Mouse (Mus musculus): Measurements from ENCODE around the gene Adrm1. TPM values are rescaled to one million over a fixed set of nuclear protein-coding genes. Genes with fewer than 3 reads are reported as not detected.

Adrm1 gene
- total and polyA plus RNA-seq, 3 experiments = 287 to 312 TPM; not detected in 1

DNA sequence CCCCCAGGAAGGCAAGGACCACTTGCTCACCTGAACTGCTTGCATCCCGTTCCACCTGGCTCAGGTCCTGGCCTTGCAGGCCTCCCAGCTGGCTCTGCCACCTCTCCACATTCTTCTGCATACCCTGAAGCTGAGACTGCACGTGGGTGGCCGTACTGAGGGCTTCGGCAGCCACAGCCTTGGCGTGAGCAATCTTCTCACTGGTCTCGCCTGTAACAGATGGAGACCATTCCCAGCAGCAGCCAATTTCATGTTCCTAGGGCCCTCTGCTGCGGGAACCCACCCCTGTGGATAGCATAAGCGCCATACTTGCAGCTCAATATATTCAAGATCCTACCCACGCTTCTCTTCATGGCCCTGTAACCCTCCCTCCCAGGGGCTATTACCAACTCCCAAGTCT is 10.3 kb downstream of the Adrm1 start:
- Histone ChIP-seq H3K27ac (ENCODE audit: control insufficient read depth, low read depth, low read length) (no peak overlapping the region), H3K36me3 (ENCODE audit: control insufficient read depth in 1 of 2, insufficient read depth in 2 of 2, low read length in 2 of 2) (no peaks in the 10 kb centered on the region), H3K9me3 (replicated peaks; ENCODE audit: insufficient read depth, low read length) (no peaks in the 10 kb centered on the region), H3K9ac (ENCODE audit: control insufficient read depth, low read depth, low read length, poor library complexity, severe bottlenecking) (no peak overlapping the region), H3K27me3 (ENCODE audit: control insufficient read depth in 1 of 2, insufficient read depth in 2 of 2, low read length in 2 of 2) (no peaks in the 10 kb centered on the region), H3K4me3 (ENCODE audit: control insufficient read depth in 1 of 2, insufficient read depth in 1 of 2, low read depth in 2 of 2, low read length in 2 of 2) (no peak overlapping the region), H3K79me2 (ENCODE audit: control insufficient read depth, insufficient read depth, low read length, poor library complexity) (no peaks in the 10 kb centered on the region), H3K4me1 (ENCODE audit: control insufficient read depth in 1 of 2, insufficient read depth in 2 of 2, low read length in 2 of 2) (no peaks in the 10 kb centered on the region)
- TF ChIP-seq JUND (IDR thresholded peaks at IDR 0.05; ENCODE audit: low read depth, low read length) (no peak), MAFK (IDR thresholded peaks at IDR 0.05; ENCODE audit: borderline replicate concordance, low read depth, low read length) (no peak), MAZ (IDR thresholded peaks at IDR 0.05; ENCODE audit: low read depth, low read length) (no peak), EP300 (IDR thresholded peaks at IDR 0.05; ENCODE audit: low read depth in 1 of 2, low read length in 2 of 2) (no peak), MAX (IDR thresholded peaks at IDR 0.05; ENCODE audit: low read length) (no peak)
- no peak for DNase-seq (ENCODE audit: low read depth, low spot score)

DNA sequence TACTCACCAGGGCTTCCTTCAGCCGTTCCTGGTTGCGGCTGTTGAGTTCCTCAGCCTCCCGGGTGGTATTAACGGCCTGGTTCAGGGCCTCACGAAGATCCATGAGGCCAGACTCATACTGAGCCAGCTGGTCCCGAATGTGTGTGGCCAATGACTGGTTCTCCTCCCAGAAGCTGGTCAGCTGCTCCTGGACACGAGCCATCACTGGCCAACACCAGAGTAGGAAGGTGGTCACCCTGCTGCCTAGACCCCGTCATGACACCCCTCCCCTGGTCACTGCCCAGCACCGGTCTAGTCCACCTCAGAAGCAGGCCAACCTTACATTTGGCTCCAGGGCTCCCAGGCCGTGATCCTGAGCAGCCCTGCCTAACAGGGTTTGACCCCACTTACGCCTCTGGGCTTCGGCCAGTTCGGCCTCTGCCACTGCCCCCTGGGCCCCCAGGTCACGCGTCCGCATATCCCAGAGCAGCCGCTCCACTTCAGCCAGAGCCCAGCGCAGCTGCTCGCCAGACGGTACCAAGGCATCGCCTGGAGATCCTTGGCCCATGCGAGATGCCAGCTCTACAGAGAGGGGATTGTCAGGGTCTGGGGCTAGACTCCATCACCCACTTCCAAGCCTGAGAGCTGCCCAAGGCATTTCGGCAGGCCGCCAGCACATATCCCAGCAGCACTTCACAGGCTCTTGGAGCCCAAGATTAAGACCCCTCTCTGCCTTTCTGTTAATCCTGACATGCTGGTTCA is 12.9 kb downstream of the Adrm1 start:
- Histone ChIP-seq H3K9ac (ENCODE audit: control insufficient read depth, low read depth, low read length, poor library complexity, severe bottlenecking) (no peak overlapping the region), H3K4me3 (ENCODE audit: control insufficient read depth in 1 of 2, insufficient read depth in 1 of 2, low read depth in 2 of 2, low read length in 2 of 2) (no peak overlapping the region)
- TF ChIP-seq POLR2AphosphoS2 (IDR thresholded peaks at IDR 0.05; ENCODE audit: low read length) (no peak), NRF1 (IDR thresholded peaks at IDR 0.05; ENCODE audit: insufficient read depth, low read depth, low read length, poor library complexity, severe bottlenecking) (no peak), NELFE (IDR thresholded peaks at IDR 0.05; ENCODE audit: low read depth, low read length) (no peak), ZNF384 (IDR thresholded peaks at IDR 0.05; ENCODE audit: low read depth, low read length) (no peak), MAFK (IDR thresholded peaks at IDR 0.05; ENCODE audit: borderline replicate concordance, low read depth, low read length) (no peak), KAT2A (conservative IDR thresholded peaks at IDR 0.05; ENCODE audit: low read depth, low read length) (no peak), SMC3 (IDR thresholded peaks at IDR 0.05; ENCODE audit: low read depth, low read length) (no peak), CHD1 (IDR thresholded peaks at IDR 0.05; ENCODE audit: low read depth, low read length) (no peak), USF2 (IDR thresholded peaks at IDR 0.05; ENCODE audit: borderline replicate concordance in 1 of 2, insufficient read depth in 1 of 2, low read depth in 1 of 2, low read length in 2 of 2) (no peak), MYC (IDR thresholded peaks at IDR 0.05; ENCODE audit: low read depth, low read length) (no peak), MXI1 (IDR thresholded peaks at IDR 0.05; ENCODE audit: low read depth, low read length) (no peak), JUND (IDR thresholded peaks at IDR 0.05; ENCODE audit: low read depth, low read length) (no peak), MAX (IDR thresholded peaks at IDR 0.05; ENCODE audit: low read length) (no peak), CHD2 (IDR thresholded peaks at IDR 0.05; ENCODE audit: low read length) (no peak), BHLHE40 (IDR thresholded peaks at IDR 0.05; ENCODE audit: borderline replicate concordance, low read depth, low read length) (no peak), CTCF (IDR thresholded peaks at IDR 0.05 in 2 of 3, conservative IDR thresholded peaks at IDR 0.05 in 1 of 3; ENCODE audit: control insufficient read depth in 1 of 3, insufficient read depth in 1 of 3, low read depth in 2 of 3, low read length in 3 of 3, poor library complexity in 1 of 3, severe bottlenecking in 1 of 3) (no peak), ZMIZ1 (IDR thresholded peaks at IDR 0.05; ENCODE audit: low read depth, low read length) (no peak), MEF2A (IDR thresholded peaks at IDR 0.05; ENCODE audit: extremely low read depth, insufficient replicate concordance, low read depth, low read length, poor library complexity, severe bottlenecking) (no peak)

More for the DNA sequence above, 12.9 kb downstream of the Adrm1 start:
- no peaks in the 10 kb centered on the region for H3K4me1 ChIP-seq (ENCODE audit: control insufficient read depth in 1 of 2, insufficient read depth in 2 of 2, low read length in 2 of 2)
- no peaks in the 10 kb centered on the region for H3K36me3 ChIP-seq (ENCODE audit: control insufficient read depth in 1 of 2, insufficient read depth in 2 of 2, low read length in 2 of 2)
- H3K79me2 ChIP-seq (ENCODE audit: control insufficient read depth, insufficient read depth, low read length, poor library complexity) = no peaks in the 10 kb centered on the region
- no peak overlapping the region for H3K27ac ChIP-seq (ENCODE audit: control insufficient read depth, low read depth, low read length)
- H3K9me3 ChIP-seq (replicated peaks; ENCODE audit: insufficient read depth, low read length) = no peaks in the 10 kb centered on the region
- DNase-seq (ENCODE audit: low read depth, low spot score) = no peak
- no peaks in the 10 kb centered on the region for H3K27me3 ChIP-seq (ENCODE audit: control insufficient read depth in 1 of 2, insufficient read depth in 2 of 2, low read length in 2 of 2)

Data from MEL (cell line).